Mouse (Mus musculus) T-cell, adult 2 months (primary cell): ENCODE data around the gene Vmn1r60.
"Not testable (repeated sequence)": the region's sequence is repeated elsewhere in the genome, so short reads cannot be mapped to it uniquely, and the experiment has no call there.

Experiments used
- DNase-seq: peaks from one replicate; pipeline ENCODE4 v3.0.0; 2022; ENCODE audit warnings: low spot score

Vmn1r60 gene

DNA sequence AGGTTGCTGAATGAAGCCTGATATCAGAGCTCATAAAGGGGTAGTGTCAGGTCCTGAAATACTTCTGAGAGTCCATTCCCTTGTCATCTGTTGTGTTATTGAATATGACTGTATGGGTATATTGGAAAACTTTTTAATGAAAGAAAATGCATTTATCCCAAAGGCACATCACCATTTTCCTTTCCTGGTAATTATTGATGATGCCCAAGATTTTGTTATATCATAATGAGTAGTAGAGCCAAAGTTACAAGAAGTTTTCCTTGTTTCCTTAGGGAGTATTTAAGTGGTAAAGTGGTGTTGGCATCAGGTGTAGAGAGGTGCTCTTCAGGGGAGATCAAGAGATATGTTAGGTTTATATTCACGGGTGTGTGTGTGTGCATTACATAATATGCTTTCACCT, at the start of gene Vmn1r60:
Gene Vmn1r60, minus strand, starts transcription at position 101 of the 400 bp plus-strand sequence.
- not testable (repeated sequence) for DNase-seq

DNA sequence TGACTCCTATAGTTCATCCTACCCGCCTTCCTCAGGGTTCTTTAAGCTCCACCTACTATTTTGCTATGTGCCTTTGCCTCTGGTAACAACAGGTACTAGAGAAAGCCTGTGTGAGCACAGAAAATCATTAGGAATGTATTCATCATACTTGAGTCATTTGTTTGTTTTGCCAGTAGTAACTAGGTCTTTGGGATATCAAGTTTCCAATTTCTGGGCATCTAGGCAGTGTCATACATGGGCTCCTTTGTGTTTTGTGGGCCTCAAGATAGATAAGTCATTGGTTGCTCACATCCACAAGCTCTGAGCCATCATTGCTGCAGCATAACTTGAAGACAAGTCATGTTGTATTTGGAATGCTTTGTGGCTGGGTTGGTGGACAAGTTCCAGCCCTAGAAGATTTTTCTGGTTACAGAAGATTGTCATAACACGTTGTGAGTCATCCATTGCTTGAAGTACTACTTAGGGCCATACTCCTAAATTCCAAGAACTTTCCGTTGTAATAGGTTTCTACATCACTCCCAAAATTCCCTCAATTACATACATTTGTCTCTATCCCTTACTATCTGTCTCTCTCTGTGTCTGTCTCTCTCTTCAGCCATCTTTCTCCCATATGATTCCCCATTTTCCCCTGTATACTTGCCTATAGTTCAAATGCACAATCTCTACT, 6.2 kb downstream of the Vmn1r60 start:
- not testable (repeated sequence) for DNase-seq

GRCm38 (mm10) chr7:5493856-5494255, 53.3 kb downstream of the Vmn1r60 start, which contains the start of gene Vmn2r28:
Gene Vmn2r28, minus strand, starts transcription at chr7:5493956.
- DNase-seq = not testable (repeated sequence)
